Mouse (Mus musculus): ENCODE measurements around the gene Stk11.
"Not testable (repeated sequence)": the region's sequence is repeated elsewhere in the genome, so short reads cannot be mapped to it uniquely, and the experiment has no call there.

Gene Stk11

DNA sequence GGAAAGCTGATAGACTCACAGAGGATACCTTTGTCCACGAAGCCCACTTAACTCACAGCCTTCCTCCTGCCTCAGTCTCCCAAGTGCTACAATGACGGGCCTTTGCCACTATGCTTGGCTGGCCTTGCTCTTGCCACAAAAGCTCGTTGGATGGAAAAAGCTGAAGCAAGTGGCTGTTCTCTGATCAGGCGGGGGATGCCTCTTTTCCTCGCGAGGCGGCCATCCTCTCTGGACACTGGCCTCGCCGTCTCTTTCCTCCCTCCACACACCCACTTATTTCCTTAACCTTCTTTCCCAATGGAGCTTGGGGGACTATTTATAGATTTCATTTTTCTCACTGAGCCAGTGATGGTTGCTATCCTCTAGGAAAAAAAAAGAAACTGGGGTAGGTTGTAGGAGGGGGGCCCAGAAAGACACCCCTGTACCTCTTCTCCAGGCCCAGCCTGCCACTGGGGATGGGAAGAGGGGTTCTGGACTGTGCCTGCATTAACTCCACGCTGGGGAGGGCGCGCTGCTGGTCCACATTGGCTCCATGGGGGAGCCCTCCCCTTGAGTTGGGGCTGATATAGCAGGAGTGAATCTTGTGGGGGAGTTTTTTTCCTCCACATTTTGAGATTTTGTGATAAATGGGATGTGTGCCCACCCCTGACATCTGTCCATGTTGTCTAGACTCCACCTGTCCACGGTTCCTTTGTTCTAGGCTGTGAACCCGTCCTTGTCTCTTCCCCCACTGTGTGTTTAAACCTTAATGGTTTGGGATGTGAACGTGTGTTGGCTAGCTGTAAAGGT lies 41.7 kb downstream of the Stk11 start:
- ATAC-seq (ENCODE audit: low TSS enrichment): 0 out of 2 replicates have a peak, but pooled peaks have one; percentile 0

DNA sequence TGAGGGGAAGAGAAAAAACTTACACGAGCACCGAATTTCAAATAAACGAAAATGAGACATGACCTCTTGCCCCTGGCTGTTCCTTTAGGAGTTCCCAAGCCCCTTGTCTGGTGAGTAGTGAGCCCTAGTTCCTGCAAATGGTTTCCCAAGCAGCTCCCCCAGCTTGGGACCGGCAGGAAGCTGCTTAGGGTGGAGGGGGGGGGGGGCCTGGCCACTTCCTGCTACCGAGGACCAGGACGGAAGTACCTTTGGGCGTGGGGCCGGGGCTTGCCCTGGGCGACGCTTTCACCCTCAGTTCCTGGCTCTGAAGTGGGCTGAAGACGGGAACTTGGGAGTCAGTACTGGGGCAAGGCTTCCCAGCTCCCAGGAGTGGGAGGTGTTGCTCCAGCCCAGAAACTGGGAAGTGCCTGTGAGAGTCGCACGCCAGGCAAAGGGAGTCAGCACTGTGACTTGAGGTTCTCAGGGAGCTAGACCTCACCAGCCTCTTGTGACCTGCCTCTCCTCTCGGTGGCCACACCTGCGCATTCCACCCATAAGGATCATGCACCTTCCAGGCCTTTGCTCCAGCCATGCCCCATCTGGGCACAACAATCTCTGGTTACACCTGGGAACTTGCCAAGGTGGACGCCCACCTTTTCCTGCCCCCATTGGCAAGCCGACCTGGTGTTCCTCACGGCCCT lies 42.8 kb downstream of the Stk11 start:
- no peak for ATAC-seq (ENCODE audit: low TSS enrichment)

- no peak for ATAC-seq (ENCODE audit: low TSS enrichment)
Measured at GRCm38 (mm10) chr10:80159021-80159560, 43.5 kb downstream of the Stk11 start.

GRCm38 (mm10) chr10:80159561-80160454 lies 44.2 kb downstream of the Stk11 start:
- peak; percentile 72 for ATAC-seq (ENCODE audit: low TSS enrichment)

DNA sequence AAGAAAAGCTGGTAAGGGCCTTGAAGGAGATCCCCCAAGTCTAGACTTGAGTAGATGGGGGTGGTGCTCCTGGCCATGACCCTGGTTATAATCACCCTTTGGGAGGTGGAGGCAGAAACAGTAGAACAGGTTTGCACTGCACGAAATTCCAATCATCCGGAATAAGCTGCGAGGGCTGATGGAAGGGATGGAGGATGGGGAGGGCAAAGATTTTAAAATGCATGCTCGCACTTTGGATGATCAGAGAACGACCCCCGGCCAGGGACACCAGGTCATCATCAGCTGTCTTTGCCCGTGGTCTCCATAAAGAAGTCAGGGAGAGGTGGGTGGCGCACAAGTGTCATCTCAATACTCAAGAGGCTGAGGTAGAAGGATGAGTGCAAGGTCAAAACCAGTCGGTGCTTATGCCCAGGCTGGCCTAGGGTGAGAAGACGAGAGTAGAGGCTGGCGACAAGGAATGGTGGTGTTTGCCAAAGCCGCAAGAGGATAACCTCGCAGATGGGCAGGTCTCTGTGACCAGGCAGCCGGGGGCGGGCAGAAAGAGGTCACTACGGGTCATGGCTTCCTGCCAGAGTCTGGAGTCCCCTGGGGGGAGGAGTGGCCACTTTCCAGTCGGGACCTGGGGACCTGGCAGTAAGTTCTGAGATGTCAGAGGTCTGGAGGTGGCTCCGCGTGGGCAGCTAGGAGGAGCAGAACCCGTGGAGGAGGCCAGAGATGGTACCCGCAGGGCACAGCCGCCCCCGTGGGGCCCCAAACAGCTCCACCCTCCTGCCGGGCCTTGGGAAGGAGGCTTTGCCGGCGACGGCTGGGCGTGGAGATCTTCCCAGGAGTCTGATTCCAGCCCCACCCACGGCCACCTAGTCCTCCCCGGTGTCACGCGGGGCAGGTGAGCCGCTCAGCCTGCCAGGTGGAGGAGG lies 45.1 kb downstream of the Stk11 start:
- no peak for ATAC-seq (ENCODE audit: low TSS enrichment)

DNA sequence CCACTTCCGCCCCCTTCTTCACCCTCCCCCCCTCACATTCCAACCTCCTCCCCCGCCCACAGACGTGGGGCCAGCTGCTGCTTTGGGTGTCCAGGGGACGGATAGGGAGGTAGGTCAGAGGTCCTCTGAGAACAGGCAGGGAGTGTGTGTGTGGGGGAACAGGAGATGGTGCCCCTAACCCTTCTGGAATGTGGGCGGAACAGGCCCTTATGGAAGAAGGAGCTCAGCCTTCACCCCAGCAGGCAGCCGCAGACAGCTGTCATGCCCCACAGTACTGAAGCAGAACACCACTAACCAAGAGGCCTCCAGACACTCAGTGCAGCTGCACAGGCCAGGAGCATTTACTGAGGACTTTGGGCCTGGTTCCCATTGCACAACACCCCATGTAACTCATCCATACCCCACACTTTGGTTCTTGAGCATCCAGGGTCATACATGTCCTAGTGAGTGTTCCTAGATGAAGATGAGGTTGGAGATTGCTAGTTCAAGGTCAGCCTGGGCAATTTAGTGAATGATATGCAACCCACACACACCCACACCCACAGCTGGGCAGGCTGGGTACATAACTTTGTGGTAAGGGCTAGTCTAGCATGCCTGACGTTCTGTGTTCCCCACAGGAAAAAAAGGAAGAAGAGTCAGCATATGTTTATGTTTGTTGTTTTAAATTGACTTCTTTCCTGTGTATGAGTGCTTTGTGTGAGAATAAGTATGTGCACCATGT lies 46.1 kb downstream of the Stk11 start:
- ATAC-seq (ENCODE audit: low TSS enrichment): no peak

DNA sequence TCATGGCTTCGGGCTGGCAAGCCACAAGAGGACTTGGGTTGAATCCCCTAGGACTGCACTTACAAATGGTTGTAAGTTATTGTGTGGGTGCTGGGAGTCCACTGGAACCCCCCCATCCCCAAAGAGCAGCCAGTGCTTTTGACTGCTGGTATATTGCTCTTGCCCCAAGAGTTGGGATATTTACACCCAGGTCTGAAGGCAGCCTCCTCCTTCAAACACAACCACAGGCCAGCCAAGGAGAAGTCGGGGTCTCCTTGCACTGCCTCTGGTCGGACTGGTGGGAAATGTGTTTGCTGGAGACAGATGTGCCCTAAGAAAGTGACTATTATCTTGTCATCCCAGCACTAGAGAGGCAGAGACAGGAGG lies 46.6 kb downstream of the Stk11 start:
- ATAC-seq (ENCODE audit: low TSS enrichment): no peak

- no peak for ATAC-seq (ENCODE audit: low TSS enrichment)
Measured at GRCm38 (mm10) chr10:80162716-80163299, 47.2 kb downstream of the Stk11 start.

DNA sequence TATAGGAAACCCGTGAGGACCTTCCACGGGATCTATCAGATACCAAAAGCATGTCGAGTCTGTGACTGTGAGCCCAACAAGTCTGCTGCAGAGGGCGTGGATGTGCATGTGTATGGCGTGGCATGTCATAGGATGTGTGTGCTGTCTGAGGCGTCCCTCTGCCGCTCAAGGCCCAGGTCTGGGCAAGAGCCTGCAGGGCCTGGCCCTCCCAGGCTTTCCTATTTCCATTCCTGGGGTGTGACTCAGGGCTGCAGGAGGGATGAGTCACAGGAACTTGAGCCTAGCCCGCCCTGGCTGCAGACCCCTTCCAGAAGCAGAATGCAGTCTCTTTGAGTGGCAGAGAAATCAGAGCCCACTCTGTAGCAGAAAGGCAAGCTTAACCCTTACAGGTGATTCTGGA lies 48.1 kb downstream of the Stk11 start:
- no peak for ATAC-seq (ENCODE audit: low TSS enrichment)

GRCm38 (mm10) chr10:80164161-80164997 lies 48.8 kb downstream of the Stk11 start:
- no peak; the same call in 1 of the 2 replicates for ATAC-seq (ENCODE audit: low TSS enrichment)

DNA sequence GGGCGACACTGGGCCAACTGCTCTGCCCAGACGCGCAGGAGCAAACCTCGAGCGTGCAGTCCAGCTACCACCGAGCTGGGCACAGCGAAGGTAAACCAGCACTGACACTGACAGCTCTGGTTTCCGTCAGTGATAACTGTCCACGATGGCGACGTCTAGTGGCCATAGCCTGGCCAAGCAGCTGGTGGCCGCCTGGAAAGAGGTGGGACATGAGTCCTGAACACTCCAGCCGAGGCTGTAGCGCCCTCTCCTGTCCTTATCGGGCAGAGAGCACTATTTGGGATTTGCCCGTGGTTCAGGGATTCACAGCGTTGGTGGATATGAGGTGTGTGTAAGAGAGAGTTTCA lies 49.4 kb downstream of the Stk11 start:
- peak; percentile 48 for ATAC-seq (ENCODE audit: low TSS enrichment)

DNA sequence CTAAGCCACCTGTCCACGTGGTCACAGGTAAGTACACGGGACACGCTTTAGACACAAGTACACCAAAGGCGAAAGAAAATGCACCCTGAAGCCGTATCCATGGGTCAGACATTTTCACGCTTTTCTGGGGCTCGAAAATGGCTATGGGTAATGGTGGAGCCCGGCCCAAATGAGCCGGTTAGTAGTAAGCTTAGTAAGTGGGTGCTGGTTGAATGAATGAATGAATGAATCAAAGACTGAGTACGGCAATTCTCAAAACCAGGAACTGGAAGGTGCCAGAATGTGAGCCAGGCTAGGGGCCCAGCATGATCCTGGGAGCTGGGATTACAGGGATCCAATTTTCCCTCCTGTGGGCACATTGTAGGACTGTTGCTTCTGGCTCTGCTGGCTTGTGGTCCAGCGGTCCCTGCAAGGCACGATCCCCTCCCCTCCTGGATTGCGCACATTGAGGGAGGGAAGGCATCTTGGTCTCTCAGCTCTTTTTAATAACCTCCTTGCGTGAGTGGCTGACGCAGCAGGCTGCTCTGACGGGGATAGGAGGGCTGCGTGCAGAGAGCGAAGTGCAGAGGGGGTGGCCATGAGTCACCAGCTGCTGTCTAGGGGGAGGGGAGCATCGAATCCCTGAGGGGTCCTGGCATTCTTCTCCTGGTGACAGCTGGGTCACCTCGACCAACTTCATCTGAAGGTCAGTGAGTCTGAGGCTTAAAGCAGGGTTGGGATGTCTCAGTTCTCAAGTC lies 50.0 kb downstream of the Stk11 start, which contains the start of gene Cirbp:
Gene Cirbp (plus strand): TSS at position 594 of the 737 bp plus-strand sequence.
- ATAC-seq (ENCODE audit: low TSS enrichment): peak; percentile 17; the same call in 1 of the 2 replicates

DNA sequence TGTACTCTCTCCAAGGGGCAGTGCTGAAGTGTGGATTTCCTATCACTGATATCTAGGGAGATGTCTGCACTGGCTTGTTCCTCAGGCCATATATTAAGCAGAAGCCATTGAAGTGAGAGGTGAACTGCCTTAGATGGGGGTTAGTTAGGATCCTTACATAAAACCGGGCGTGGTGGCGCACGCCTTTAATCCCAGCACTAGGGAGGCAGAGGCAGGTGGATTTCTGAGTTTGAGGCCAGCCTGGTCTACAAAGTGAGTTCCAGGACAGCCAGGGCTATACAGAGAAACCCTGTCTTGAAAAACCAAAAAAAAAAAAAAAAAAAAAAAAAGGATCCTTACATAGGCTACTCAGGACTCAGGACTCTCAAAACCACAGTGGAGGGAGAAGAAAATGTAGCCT lies 50.5 kb downstream of the Stk11 start:
- not testable (repeated sequence) for ATAC-seq (ENCODE audit: low TSS enrichment)

DNA sequence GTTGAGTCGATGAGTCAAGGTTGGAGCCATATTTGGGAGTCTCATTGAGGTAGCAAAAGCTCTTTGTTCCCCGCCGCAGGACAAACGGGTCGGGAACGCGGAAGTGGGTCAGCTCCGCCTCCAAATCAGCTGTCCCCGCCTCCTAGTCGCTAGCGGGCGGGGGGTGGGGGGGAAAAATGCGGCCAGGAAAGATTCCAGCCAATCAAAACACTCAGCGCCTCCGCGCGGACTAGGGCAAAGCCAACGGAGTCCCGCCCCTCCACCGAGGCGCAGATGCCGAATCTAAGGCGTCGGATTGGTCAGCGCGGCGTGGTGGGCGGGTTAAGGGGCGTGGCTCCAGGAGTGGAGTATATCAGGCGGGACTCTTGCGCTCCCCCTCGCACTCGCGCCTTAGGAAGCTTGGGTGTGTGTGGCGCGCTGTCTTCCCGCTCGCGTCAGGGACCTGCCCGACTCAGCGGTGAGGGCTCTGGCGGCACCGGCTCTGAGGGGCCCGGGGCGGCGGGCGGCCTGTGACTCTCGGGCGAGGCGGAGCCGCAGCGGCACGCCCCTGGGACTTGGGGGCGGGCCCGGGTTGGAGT lies 51.9 kb downstream of the Stk11 start:
- ATAC-seq (ENCODE audit: low TSS enrichment): peak; percentile 58

GRCm38 (mm10) chr10:80168038-80168661 lies 52.5 kb downstream of the Stk11 start:
- no peak for ATAC-seq (ENCODE audit: low TSS enrichment)

GRCm38 (mm10) chr10:80169070-80169469 lies 53.5 kb downstream of the Stk11 start:
- ATAC-seq (ENCODE audit: low TSS enrichment): no peak

DNA sequence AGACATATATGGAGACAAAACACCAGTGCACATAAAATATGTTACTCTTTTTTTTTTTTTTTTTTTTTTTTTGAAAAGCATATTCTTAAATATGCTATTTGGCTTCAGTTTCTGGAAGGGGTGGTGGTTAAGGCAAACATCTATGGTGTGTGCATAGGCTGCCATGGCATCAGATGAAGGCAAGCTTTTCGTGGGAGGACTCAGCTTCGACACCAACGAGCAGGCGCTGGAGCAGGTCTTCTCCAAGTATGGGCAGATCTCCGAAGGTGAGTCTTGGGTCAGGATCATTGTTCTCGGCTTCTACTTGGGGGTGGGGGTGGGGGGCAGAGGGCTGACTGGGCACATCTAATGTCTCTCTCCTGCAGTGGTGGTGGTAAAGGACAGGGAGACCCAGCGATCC lies 54.0 kb downstream of the Stk11 start:
- ATAC-seq (ENCODE audit: low TSS enrichment): no peak
